Mouse (Mus musculus): Measurements from ENCODE around the gene Ccdc105. TPM values are rescaled to one million over a fixed set of nuclear protein-coding genes. Genes with fewer than 3 reads are reported as not detected.

Ccdc105 gene
- polyA plus RNA-seq, 1 experiment from 2014 or later: 0.20 TPM

GRCm38 (mm10) chr10:78714129-78714528 lies 38.7 kb downstream of the Ccdc105 start:
- 79% methylated on average over 6 of the region's 6 CpGs for WGBS
- Histone ChIP-seq H3K4me2 (no peak overlapping the region), H3K27me3 (no peaks in the 10 kb centered on the region), H3K9ac (no peak overlapping the region), H3K4me1 (no peaks in the 10 kb centered on the region), H3K9me3 (no peaks in the 10 kb centered on the region), H3K36me3 (no peaks in the 10 kb centered on the region), H3K27ac (no peak overlapping the region), H3K4me3 (no peak overlapping the region)
- ATAC-seq (ENCODE audit: insufficient number of reproducible peaks, insufficient read depth, low FRiP score, low TSS enrichment, low read depth): no peak

DNA sequence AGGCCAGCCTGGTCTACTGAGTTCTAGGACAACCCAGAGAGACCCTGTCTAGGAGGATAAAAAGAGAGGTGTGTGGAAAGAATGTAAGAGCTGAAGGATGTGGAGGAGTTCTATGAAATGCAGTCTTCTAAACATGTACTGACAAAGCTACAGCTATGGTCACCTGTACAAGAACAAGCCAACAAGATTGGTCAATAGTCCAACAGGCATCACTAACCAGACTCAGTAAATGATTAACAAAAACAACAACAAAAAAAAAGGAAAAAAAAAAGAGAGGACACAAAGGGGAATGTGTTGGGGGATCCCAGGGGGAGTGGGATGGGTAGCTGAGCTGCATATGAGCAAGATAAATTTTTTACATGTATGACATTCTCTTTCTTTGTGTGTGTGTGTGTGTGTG lies 42.2 kb downstream of the Ccdc105 start:
- Histone ChIP-seq H3K27me3 (no peaks in the 10 kb centered on the region), H3K4me1 (no peaks in the 10 kb centered on the region), H3K36me3 (no peaks in the 10 kb centered on the region), H3K4me3 (no peak overlapping the region), H3K9ac (no peak overlapping the region), H3K4me2 (no peak overlapping the region), H3K27ac (no peak overlapping the region), H3K9me3 (no peaks in the 10 kb centered on the region)
- ATAC-seq (ENCODE audit: insufficient number of reproducible peaks, insufficient read depth, low FRiP score, low TSS enrichment, low read depth): no peak

DNA sequence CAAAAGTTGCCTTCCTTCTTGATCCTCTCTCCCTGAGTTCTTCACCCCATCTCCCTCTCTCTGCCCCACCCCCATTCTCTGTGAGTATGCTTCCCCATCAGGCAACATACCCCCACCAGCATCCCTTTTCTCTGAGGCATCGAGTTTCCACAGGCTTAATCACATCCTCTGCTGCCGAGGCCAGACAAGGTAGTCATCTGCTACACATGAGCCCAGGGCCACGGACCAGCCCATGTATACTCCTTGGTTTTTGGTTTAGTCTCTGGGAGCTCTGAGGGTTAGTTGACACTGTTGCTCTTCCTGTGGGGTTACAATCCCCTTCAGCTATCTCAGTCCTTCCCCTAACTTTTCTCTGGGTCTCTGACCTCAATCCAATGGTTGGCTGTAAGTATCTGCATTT lies 52.0 kb downstream of the Ccdc105 start:
- H3K9me3 ChIP-seq: no peaks in the 10 kb centered on the region
- no peaks in the 10 kb centered on the region for H3K27me3 ChIP-seq
- H3K9ac ChIP-seq: no peak overlapping the region
- ATAC-seq (ENCODE audit: insufficient number of reproducible peaks, insufficient read depth, low FRiP score, low TSS enrichment, low read depth): no peak
- H3K27ac ChIP-seq: no peak overlapping the region
- 20% methylated on average over 3 of the region's 3 CpGs for WGBS
- no peak overlapping the region for H3K4me3 ChIP-seq
- no peaks in the 10 kb centered on the region for H3K36me3 ChIP-seq
- no peak overlapping the region for H3K4me2 ChIP-seq
- H3K4me1 ChIP-seq: 0 out of 2 replicates have a peak, but pooled peaks cover 3% of the 10 kb centered on the region

Other genes with a start within 250 kb of the Ccdc105 start
- not detected in 2 replicates for gene Olfr1358, start 235.6 kb downstream of the Ccdc105 start, polyA plus RNA-seq (2015; fragmentation: Nextera tagmentation; extraction: Ambion mirVana)
- 60.4 and 62.9 TPM in 2 replicates for gene Ilvbl, start 178.7 kb downstream of the Ccdc105 start, polyA plus RNA-seq (2015; fragmentation: Nextera tagmentation; extraction: Ambion mirVana)
- gene Syde1, start 161.1 kb downstream of the Ccdc105 start, polyA plus RNA-seq (2015; fragmentation: Nextera tagmentation; extraction: Ambion mirVana): 22.4 and 22.6 TPM in 2 replicates
- gene Olfr1357, start 135.0 kb downstream of the Ccdc105 start, polyA plus RNA-seq (2015; fragmentation: Nextera tagmentation; extraction: Ambion mirVana): not detected in 2 replicates
- 0.77 and 0.98 TPM in 2 replicates for gene Casp14, start 34.8 kb downstream of the Ccdc105 start, polyA plus RNA-seq (2015; fragmentation: Nextera tagmentation; extraction: Ambion mirVana)
- 2.6 and 2.7 TPM in 2 replicates for gene Slc1a6, start 27.4 kb upstream of the Ccdc105 start, polyA plus RNA-seq (2015; fragmentation: Nextera tagmentation; extraction: Ambion mirVana)
- gene Olfr1356, start 99.1 kb upstream of the Ccdc105 start, polyA plus RNA-seq (2015; fragmentation: Nextera tagmentation; extraction: Ambion mirVana): not detected in 2 replicates
- gene Olfr1355, start 122.5 kb upstream of the Ccdc105 start, polyA plus RNA-seq (2015; fragmentation: Nextera tagmentation; extraction: Ambion mirVana): not detected in 2 replicates
- not detected in 2 replicates for gene Olfr1354, start 160.1 kb upstream of the Ccdc105 start, polyA plus RNA-seq (2015; fragmentation: Nextera tagmentation; extraction: Ambion mirVana)
- gene Olfr8, start 197.6 kb upstream of the Ccdc105 start, polyA plus RNA-seq (2015; fragmentation: Nextera tagmentation; extraction: Ambion mirVana): not detected in 2 replicates
- gene Olfr1353, start 210.2 kb upstream of the Ccdc105 start, polyA plus RNA-seq (2015; fragmentation: Nextera tagmentation; extraction: Ambion mirVana): not detected in 2 replicates
- gene Olfr1352, start 228.0 kb upstream of the Ccdc105 start, polyA plus RNA-seq (2015; fragmentation: Nextera tagmentation; extraction: Ambion mirVana): 0.17 TPM in 1 of 2 replicates, not detected in the other

Measured in embryonic facial prominence, embryonic 13.5 days (tissue).